Mouse (Mus musculus) kidney, adult 2 months (tissue): ENCODE measurements around the gene Rap1gap2. TPM values are rescaled to one million over a fixed set of nuclear protein-coding genes. Genes with fewer than 3 reads are reported as not detected.
"Not testable (repeated sequence)": the region's sequence is repeated elsewhere in the genome, so short reads cannot be mapped to it uniquely, and the experiment has no call there.

Experiments used
- DNase-seq: peaks from one replicate; pipeline ENCODE4 v3.0.0; 2021
- H3K27ac ChIP-seq: fragments of 200-500 bp; 2 replicates; pipeline ENCODE4 v1.5.1; 2012; ENCODE audit warnings: low read depth, low read length, control low read depth, inconsistent platforms; ENCODE audit not compliant: insufficient read depth
- H3K27me3 ChIP-seq: fragments of 200-500 bp; replicated peaks from 2 replicates; pipeline ENCODE4 v1.6.1; 2012; ENCODE audit warnings: mild to moderate bottlenecking, moderate library complexity, low read length, inconsistent platforms; ENCODE audit not compliant: control insufficient read depth, insufficient read depth
- H3K36me3 ChIP-seq: fragments of 200-500 bp; 2 replicates; pipeline ENCODE4 v1.6.1; 2012; ENCODE audit warnings: mild to moderate bottlenecking, moderate library complexity, low read length, inconsistent platforms; ENCODE audit not compliant: control insufficient read depth, insufficient read depth
- H3K4me1 ChIP-seq: fragments of 200-500 bp; 2 replicates; pipeline ENCODE4 v1.6.1; 2011; ENCODE audit warnings: low read length; ENCODE audit not compliant: control insufficient read depth, insufficient read depth
- H3K4me3 ChIP-seq: fragments of 200-500 bp; 2 replicates; pipeline ENCODE4 v1.5.1; 2011; ENCODE audit warnings: mild to moderate bottlenecking, low read depth, low read length, control low read depth; ENCODE audit not compliant: insufficient read depth
- CTCF ChIP-seq: fragments of 200-500 bp; conservative IDR thresholded peaks from 2 replicates; pipeline ENCODE4 v1.5.1; 2011; ENCODE audit warnings: low read depth, mild to moderate bottlenecking, control low read depth, low read length, moderate library complexity, mixed read lengths; ENCODE audit not compliant: insufficient read depth, insufficient read length
- POLR2A ChIP-seq: fragments of 200-500 bp; IDR thresholded peaks from one replicate; pipeline ENCODE4 v1.6.1; 2011; ENCODE audit warnings: low read depth, low read length, control low read depth
- WGBS: fragments of 180-500 bp; shearing (Covaris S2); methylation state at CpG from one replicate; pipeline ENCODE4 v1.1.7; 2018; 5-methylcytosine and 5-hydroxymethylcytosine counted together
- polyA plus RNA-seq: library from polyadenylated mRNA; depleted of rRNA; stranded (reverse); fragments of >200 nt; gene quantifications from 2 replicates; pipeline ENCODE4 v1.2.3, GENCODE M21; 2012

The Rap1gap2 gene
- polyA plus RNA-seq, 1 experiment: 24.9 TPM

- Histone ChIP-seq H3K27ac (no peak overlapping the region), H3K4me1 (no peaks in the 10 kb centered on the region), H3K4me3 (no peak overlapping the region), H3K27me3 (no peaks in the 10 kb centered on the region), H3K36me3 (no peaks in the 10 kb centered on the region)
- WGBS: 71% methylated on average over 5 of the region's 5 CpGs
- TF ChIP-seq POLR2A (no peak), CTCF (no peak)
- DNase-seq: no peak
Measured at GRCm38 (mm10) chr11:74586401-74586800, 24.3 kb downstream of the Rap1gap2 start.

GRCm38 (mm10) chr11:74584946-74585723, 25.6 kb downstream of the Rap1gap2 start:
- WGBS: 53% methylated on average over 10 of the region's 10 CpGs
- Histone ChIP-seq H3K27me3 (no peaks in the 10 kb centered on the region), H3K4me1 (no peaks in the 10 kb centered on the region), H3K27ac (no peak overlapping the region), H3K36me3 (no peaks in the 10 kb centered on the region), H3K4me3 (no peak overlapping the region)
- TF ChIP-seq CTCF (no peak), POLR2A (no peak)
- no peak for DNase-seq

- no peak overlapping the region for H3K27ac ChIP-seq
- no peaks in the 10 kb centered on the region for H3K4me1 ChIP-seq
- H3K27me3 ChIP-seq: no peaks in the 10 kb centered on the region
- whole genome bisulfite sequencing: 70% methylated on average over 7 of the region's 7 CpGs
- H3K4me3 ChIP-seq: no peak overlapping the region
- TF ChIP-seq POLR2A (no peak), CTCF (no peak)
- no peak for DNase-seq
- no peaks in the 10 kb centered on the region for H3K36me3 ChIP-seq
Measured at GRCm38 (mm10) chr11:74583824-74584349, 26.8 kb downstream of the Rap1gap2 start.

- no peak for TF ChIP-seq POLR2A
- TF ChIP-seq CTCF: no peak
- H3K4me1 ChIP-seq: no peaks in the 10 kb centered on the region
- H3K36me3 ChIP-seq: no peaks in the 10 kb centered on the region
- no peak overlapping the region for H3K4me3 ChIP-seq
- 83% methylated on average over 3 of the region's 3 CpGs for WGBS
- H3K27ac ChIP-seq: no peak overlapping the region
- no peak for DNase-seq
- H3K27me3 ChIP-seq: no peaks in the 10 kb centered on the region
Measured at GRCm38 (mm10) chr11:74582464-74582863, 28.3 kb downstream of the Rap1gap2 start.

GRCm38 (mm10) chr11:74581333-74581732, 29.4 kb downstream of the Rap1gap2 start:
- peak; percentile 27; the same call in 1 of the 2 replicates for TF ChIP-seq CTCF
- not testable (repeated sequence) for H3K27me3 ChIP-seq, H3K36me3 ChIP-seq, DNase-seq, H3K4me1 ChIP-seq, H3K4me3 ChIP-seq, H3K27ac ChIP-seq
- WGBS: 45% methylated on average over 4 of the region's 4 CpGs

- no peak overlapping the region for H3K4me3 ChIP-seq
- no peaks in the 10 kb centered on the region for H3K36me3 ChIP-seq
- DNase-seq: no peak
- TF ChIP-seq CTCF (no peak), POLR2A (no peak)
- WGBS: 62% methylated on average over 3 of the region's 3 CpGs
- H3K4me1 ChIP-seq: no peaks in the 10 kb centered on the region
- no peak overlapping the region for H3K27ac ChIP-seq
- no peaks in the 10 kb centered on the region for H3K27me3 ChIP-seq
Measured at GRCm38 (mm10) chr11:74577068-74577467, 33.6 kb downstream of the Rap1gap2 start.

GRCm38 (mm10) chr11:74575940-74576339, 34.8 kb downstream of the Rap1gap2 start:
- WGBS: 73% methylated on average over 3 of the region's 3 CpGs
- TF ChIP-seq CTCF (no peak), POLR2A (no peak)
- H3K27ac ChIP-seq: no peak overlapping the region

More at GRCm38 (mm10) chr11:74575940-74576339, 34.8 kb downstream of the Rap1gap2 start:
- no peaks in the 10 kb centered on the region for H3K27me3 ChIP-seq
- DNase-seq: peak; percentile 7
- no peak overlapping the region for H3K4me3 ChIP-seq
- no peaks in the 10 kb centered on the region for H3K36me3 ChIP-seq
- H3K4me1 ChIP-seq: no peaks in the 10 kb centered on the region
